Mouse (Mus musculus) neural tube, embryonic 15.5 days (tissue): ENCODE results near the gene Fbxl17. TPM values are rescaled to one million over a fixed set of nuclear protein-coding genes. Genes with fewer than 3 reads are reported as not detected.

Experiments used
- ATAC-seq: fragments of 200-750 bp; cut with Nextera tagmentation; 2 replicates; pipeline ENCODE4 v1.8.0; 2017; ENCODE audit warnings: mild to moderate bottlenecking, moderate TSS enrichment, moderate library complexity; ENCODE audit not compliant: low FRiP score
- H3K27ac ChIP-seq: fragments of 300-500 bp; sonication (generic); replicated peaks from 2 replicates; pipeline ENCODE4 v1.5.1; 2015; ENCODE audit warnings: mild to moderate bottlenecking, inconsistent platforms
- H3K27me3 ChIP-seq: fragments of 300-500 bp; sonication (generic); replicated peaks from 2 replicates; pipeline ENCODE4 v1.6.1; 2015; ENCODE audit warnings: inconsistent platforms
- H3K36me3 ChIP-seq: fragments of 300-500 bp; sonication (generic); 2 replicates; pipeline ENCODE4 v1.6.1; 2015; ENCODE audit warnings: inconsistent platforms
- H3K4me1 ChIP-seq: fragments of 300-500 bp; sonication (generic); 2 replicates; pipeline ENCODE4 v1.6.1; 2015; ENCODE audit warnings: inconsistent platforms
- H3K4me2 ChIP-seq: fragments of 300-500 bp; sonication (generic); 2 replicates; pipeline ENCODE4 v1.6.1; 2015; ENCODE audit warnings: inconsistent platforms, mild to moderate bottlenecking, moderate library complexity
- H3K4me3 ChIP-seq: fragments of 300-500 bp; sonication (generic); replicated peaks from 2 replicates; pipeline ENCODE4 v1.5.1; 2015; ENCODE audit warnings: mild to moderate bottlenecking, inconsistent platforms
- H3K9ac ChIP-seq: fragments of 300-500 bp; sonication (generic); replicated peaks from 2 replicates; pipeline ENCODE4 v1.6.1; 2015; ENCODE audit warnings: mild to moderate bottlenecking, inconsistent platforms
- H3K9me3 ChIP-seq: fragments of 300-500 bp; sonication (generic); replicated peaks from 2 replicates; pipeline ENCODE4 v1.6.1; 2016; ENCODE audit warnings: inconsistent platforms
- WGBS: fragments of 180-500 bp; shearing (Covaris S2); methylation state at CpG from one replicate; pipeline ENCODE4 v1.1.7; 2015; ENCODE audit warnings: mixed read lengths; 5-methylcytosine and 5-hydroxymethylcytosine counted together
- polyA plus RNA-seq: library from polyadenylated mRNA; unstranded; fragments of >200 nt; fragmentation: Nextera tagmentation; extraction: Ambion mirVana; gene quantifications from 2 replicates; pipeline ENCODE4 v1.2.1, GENCODE M21; 2015

Fbxl17 gene
- polyA plus RNA-seq, 1 experiment from 2014 or later: 12.1 TPM

GRCm38 (mm10) chr17:63293979-63294378 is 205.8 kb downstream of the Fbxl17 start:
- no peak for ATAC-seq
- H3K4me1 ChIP-seq: no peaks in the 10 kb centered on the region
- H3K4me3 ChIP-seq: no peak overlapping the region
- no peak overlapping the region for H3K9ac ChIP-seq
- H3K27ac ChIP-seq: no peak overlapping the region
- 27% methylated on average over 3 of the region's 3 CpGs for WGBS
- H3K36me3 ChIP-seq: no peaks in the 10 kb centered on the region
- no peaks in the 10 kb centered on the region for H3K27me3 ChIP-seq
- H3K9me3 ChIP-seq: no peaks in the 10 kb centered on the region
- H3K4me2 ChIP-seq: no peak overlapping the region

- ATAC-seq: no peak
- H3K27ac ChIP-seq: no peak overlapping the region
- H3K9me3 ChIP-seq: no peaks in the 10 kb centered on the region
- H3K9ac ChIP-seq: no peak overlapping the region
- no peaks in the 10 kb centered on the region for H3K36me3 ChIP-seq
- H3K4me1 ChIP-seq: peaks cover 26% of the 10 kb centered on the region
- 92% methylated on average over 1 of the region's 1 CpGs for WGBS
- H3K4me2 ChIP-seq: no peak overlapping the region
- H3K27me3 ChIP-seq: no peaks in the 10 kb centered on the region
- H3K4me3 ChIP-seq: no peak overlapping the region
Observed at GRCm38 (mm10) chr17:63289317-63289913, 210.4 kb downstream of the Fbxl17 start.

- Histone ChIP-seq H3K9me3 (no peaks in the 10 kb centered on the region), H3K4me3 (no peak overlapping the region), H3K27ac (no peak overlapping the region), H3K27me3 (no peaks in the 10 kb centered on the region), H3K9ac (no peak overlapping the region), H3K4me2 (no peak overlapping the region), H3K4me1 (peaks cover 26% of the 10 kb centered on the region), H3K36me3 (no peaks in the 10 kb centered on the region)
- WGBS: 93% methylated on average over 4 of the region's 4 CpGs
- ATAC-seq: no peak
Observed at GRCm38 (mm10) chr17:63288850-63289249, 211.0 kb downstream of the Fbxl17 start.

GRCm38 (mm10) chr17:63287413-63287812 is 212.4 kb downstream of the Fbxl17 start:
- ATAC-seq: no peak
- no peak overlapping the region for H3K4me2 ChIP-seq
- no peaks in the 10 kb centered on the region for H3K9me3 ChIP-seq
- no peaks in the 10 kb centered on the region for H3K27me3 ChIP-seq
- H3K9ac ChIP-seq: no peak overlapping the region
- no peaks in the 10 kb centered on the region for H3K36me3 ChIP-seq
- H3K4me1 ChIP-seq: peaks cover 26% of the 10 kb centered on the region
- H3K4me3 ChIP-seq: no peak overlapping the region
- H3K27ac ChIP-seq: 0 out of 2 replicates have a peak overlapping the region, but pooled peaks have one; percentile 20
- WGBS: 24% methylated on average over 2 of the region's 2 CpGs

GRCm38 (mm10) chr17:63285265-63285939 is 214.4 kb downstream of the Fbxl17 start:
- Histone ChIP-seq H3K27ac (peak overlapping the region; percentile 41; the same call in 1 of the 2 replicates), H3K27me3 (no peaks in the 10 kb centered on the region), H3K9ac (no peak overlapping the region), H3K4me3 (no peak overlapping the region), H3K9me3 (no peaks in the 10 kb centered on the region), H3K4me1 (peaks cover 26% of the 10 kb centered on the region), H3K36me3 (no peaks in the 10 kb centered on the region), H3K4me2 (no peak overlapping the region)
- WGBS: 30% methylated on average over 11 of the region's 11 CpGs
- ATAC-seq: peak; percentile 86

- Histone ChIP-seq H3K9ac (no peak overlapping the region), H3K4me2 (no peak overlapping the region), H3K27me3 (no peaks in the 10 kb centered on the region), H3K27ac (no peak overlapping the region), H3K9me3 (no peaks in the 10 kb centered on the region), H3K4me3 (no peak overlapping the region), H3K36me3 (no peaks in the 10 kb centered on the region), H3K4me1 (peaks cover 29% of the 10 kb centered on the region)
- whole genome bisulfite sequencing: 91% methylated on average over 4 of the region's 4 CpGs
- no peak for ATAC-seq
Observed at GRCm38 (mm10) chr17:63284074-63284473, 215.7 kb downstream of the Fbxl17 start.

GRCm38 (mm10) chr17:63282004-63282403 is 217.8 kb downstream of the Fbxl17 start:
- Histone ChIP-seq H3K36me3 (no peaks in the 10 kb centered on the region), H3K27ac (no peak overlapping the region), H3K4me2 (no peak overlapping the region), H3K4me3 (no peak overlapping the region), H3K4me1 (peaks cover 24% of the 10 kb centered on the region), H3K27me3 (no peaks in the 10 kb centered on the region), H3K9me3 (no peaks in the 10 kb centered on the region), H3K9ac (no peak overlapping the region)
- ATAC-seq: no peak
- WGBS: 75% methylated on average over 5 of the region's 5 CpGs

- H3K4me2 ChIP-seq: no peak overlapping the region
- no peak overlapping the region for H3K9ac ChIP-seq
- H3K4me3 ChIP-seq: no peak overlapping the region
- no peaks in the 10 kb centered on the region for H3K9me3 ChIP-seq
- WGBS: 77% methylated on average over 2 of the region's 2 CpGs
- peaks cover 17% of the 10 kb centered on the region for H3K4me1 ChIP-seq
- no peak for ATAC-seq
- no peaks in the 10 kb centered on the region for H3K27me3 ChIP-seq
- no peaks in the 10 kb centered on the region for H3K36me3 ChIP-seq
- H3K27ac ChIP-seq: no peak overlapping the region
Observed at GRCm38 (mm10) chr17:63280990-63281389, 218.8 kb downstream of the Fbxl17 start.

GRCm38 (mm10) chr17:63279144-63279543 is 220.7 kb downstream of the Fbxl17 start:
- Histone ChIP-seq H3K4me2 (no peak overlapping the region), H3K4me3 (no peak overlapping the region), H3K4me1 (peaks cover 3% of the 10 kb centered on the region; the same call in 1 of the 2 replicates), H3K9me3 (no peaks in the 10 kb centered on the region), H3K9ac (no peak overlapping the region), H3K27me3 (no peaks in the 10 kb centered on the region), H3K36me3 (no peaks in the 10 kb centered on the region), H3K27ac (no peak overlapping the region)
- 0 out of 2 replicates have a peak, but pooled peaks have one; percentile 17 for ATAC-seq
- 55% methylated on average over 4 of the region's 4 CpGs for WGBS

GRCm38 (mm10) chr17:63273353-63273752 is 226.5 kb downstream of the Fbxl17 start:
- Histone ChIP-seq H3K4me1 (peaks cover 15% of the 10 kb centered on the region), H3K4me2 (no peak overlapping the region), H3K27me3 (no peaks in the 10 kb centered on the region), H3K9me3 (no peaks in the 10 kb centered on the region), H3K27ac (0 out of 2 replicates have a peak overlapping the region, but pooled peaks have one; percentile 48), H3K36me3 (no peaks in the 10 kb centered on the region), H3K4me3 (no peak overlapping the region), H3K9ac (no peak overlapping the region)
- 0 out of 2 replicates have a peak, but pooled peaks have one; percentile 39 for ATAC-seq
- 65% methylated on average over 2 of the region's 2 CpGs for WGBS

- Histone ChIP-seq H3K27ac (no peak overlapping the region), H3K36me3 (no peaks in the 10 kb centered on the region), H3K4me2 (no peak overlapping the region), H3K4me1 (peaks cover 16% of the 10 kb centered on the region), H3K9me3 (no peaks in the 10 kb centered on the region), H3K9ac (no peak overlapping the region), H3K4me3 (no peak overlapping the region), H3K27me3 (no peaks in the 10 kb centered on the region)
- ATAC-seq: peak; percentile 89
Observed at GRCm38 (mm10) chr17:63272914-63273313, 226.9 kb downstream of the Fbxl17 start.

GRCm38 (mm10) chr17:63271000-63271399 is 228.8 kb downstream of the Fbxl17 start:
- Histone ChIP-seq H3K9me3 (no peaks in the 10 kb centered on the region), H3K27me3 (no peaks in the 10 kb centered on the region), H3K36me3 (no peaks in the 10 kb centered on the region), H3K9ac (no peak overlapping the region), H3K4me3 (no peak overlapping the region), H3K4me2 (no peak overlapping the region), H3K4me1 (peaks cover 21% of the 10 kb centered on the region), H3K27ac (no peak overlapping the region)
- 53% methylated on average over 6 of the region's 6 CpGs for WGBS
- ATAC-seq: no peak
